Mouse (Mus musculus): ENCODE measurements at regions not wholly inside any gene's neighbourhood (a gene's known extent, or its start where the extent isn't known, plus 50 kb on each side); places are given as distances from the start of the nearest gene placed in this dataset.

- no peak for DNase-seq (ENCODE audit: low read depth, low spot score)
Measured at GRCm38 (mm10) chr11:19592506-19593355, 331.4 kb upstream of the Spred2 start.

DNA sequence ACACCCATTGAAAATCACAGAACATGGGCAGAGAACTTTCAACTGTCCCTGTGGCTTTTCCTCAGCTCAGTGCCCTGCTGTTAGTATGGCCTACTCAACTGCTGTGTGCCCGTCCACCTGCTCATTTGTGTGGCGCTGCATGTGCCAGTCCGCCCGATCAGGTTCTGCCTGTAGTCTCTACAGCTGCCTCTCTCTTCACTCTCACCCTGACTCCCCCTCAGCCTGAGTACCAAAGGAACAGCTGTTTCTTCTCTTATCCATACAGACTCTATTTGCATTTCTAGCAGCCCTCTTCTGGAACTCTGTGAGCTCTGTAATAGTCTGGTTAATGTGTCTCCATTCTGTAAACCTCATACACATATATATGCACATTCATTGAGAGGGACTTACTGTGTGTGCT, 329.1 kb upstream of the Spred2 start:
- no peak for DNase-seq (ENCODE audit: low read depth, low spot score)

GRCm38 (mm10) chr11:19596336-19596735, 327.8 kb upstream of the Spred2 start:
- DNase-seq (ENCODE audit: low read depth, low spot score): no peak

GRCm38 (mm10) chr11:19599433-19599832, 324.7 kb upstream of the Spred2 start:
- no peak for DNase-seq (ENCODE audit: low read depth, low spot score)

DNA sequence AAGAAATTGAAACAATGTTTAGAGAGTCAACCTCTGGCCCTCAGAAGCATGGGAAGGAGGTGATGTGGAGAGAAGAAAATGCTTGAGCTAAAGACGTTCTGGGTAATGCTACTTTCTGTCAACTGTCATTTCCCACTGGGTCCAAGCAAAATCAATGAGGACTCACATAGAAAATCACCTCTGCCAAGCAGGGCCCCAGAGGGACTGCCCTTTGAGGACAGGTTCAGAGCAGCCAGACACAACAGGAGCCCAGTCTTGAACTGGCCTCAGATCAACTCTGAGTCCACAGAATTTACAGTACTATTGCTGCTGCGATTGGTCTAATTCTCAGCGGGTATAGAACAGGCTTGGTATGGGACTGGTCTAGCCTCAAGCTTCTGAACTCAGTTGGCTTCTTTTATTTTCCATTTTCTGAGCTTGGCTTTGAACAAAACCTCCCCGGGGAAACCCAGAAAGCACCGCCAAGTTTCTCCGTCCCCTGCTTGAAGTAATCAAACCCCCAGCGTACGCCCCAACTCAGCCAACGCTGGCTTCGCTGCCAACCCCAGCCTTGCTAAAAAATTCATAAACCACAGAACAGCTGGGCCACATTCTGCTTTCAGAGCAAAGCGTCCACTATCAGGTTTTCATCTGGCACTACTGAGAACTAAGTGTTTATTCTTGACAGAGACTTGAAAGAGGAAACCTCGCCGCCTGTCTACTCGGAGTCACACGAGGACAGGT, 322.8 kb upstream of the Spred2 start:
- no peak for DNase-seq (ENCODE audit: low read depth, low spot score)

DNA sequence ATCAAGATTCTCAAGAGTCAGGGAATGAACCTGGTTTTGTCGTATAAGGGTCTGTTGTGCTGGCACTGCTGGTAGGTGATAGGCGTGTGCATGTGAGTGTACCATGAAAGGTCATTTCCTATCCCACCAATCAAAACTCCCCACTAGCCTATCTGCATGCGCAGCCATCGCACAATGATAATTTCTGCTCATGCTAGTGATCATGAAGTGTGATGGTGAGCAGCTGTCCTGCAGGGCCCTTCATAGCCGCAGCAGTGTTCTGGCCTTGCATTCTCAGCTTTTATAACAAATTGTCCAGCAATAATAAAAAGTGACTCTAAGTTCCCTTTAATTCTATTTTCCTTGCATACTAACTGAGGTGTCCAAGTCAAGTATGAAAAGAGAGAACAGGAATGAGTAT, 321.7 kb upstream of the Spred2 start:
- DNase-seq (ENCODE audit: low read depth, low spot score): no peak

DNA sequence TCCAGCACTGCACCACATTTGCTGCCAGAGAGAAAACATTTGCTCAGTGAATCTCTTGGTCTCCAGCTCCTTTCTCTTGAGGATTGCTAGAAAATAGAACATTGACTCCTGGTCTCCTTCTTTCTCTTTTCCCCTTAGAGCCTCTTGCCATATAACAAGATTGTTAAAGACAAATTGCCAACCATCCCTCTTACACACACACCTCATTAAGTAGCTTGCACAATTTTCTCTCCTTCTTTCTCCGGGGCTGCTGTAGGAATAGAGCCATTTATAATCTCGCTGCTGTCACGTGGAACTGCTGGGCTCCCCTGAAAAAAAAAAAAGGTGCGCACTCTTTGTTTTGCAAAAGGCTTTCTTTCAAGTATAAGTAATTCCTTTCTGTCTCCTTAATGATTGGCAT, 318.6 kb upstream of the Spred2 start:
- no peak for DNase-seq (ENCODE audit: low read depth, low spot score)

DNA sequence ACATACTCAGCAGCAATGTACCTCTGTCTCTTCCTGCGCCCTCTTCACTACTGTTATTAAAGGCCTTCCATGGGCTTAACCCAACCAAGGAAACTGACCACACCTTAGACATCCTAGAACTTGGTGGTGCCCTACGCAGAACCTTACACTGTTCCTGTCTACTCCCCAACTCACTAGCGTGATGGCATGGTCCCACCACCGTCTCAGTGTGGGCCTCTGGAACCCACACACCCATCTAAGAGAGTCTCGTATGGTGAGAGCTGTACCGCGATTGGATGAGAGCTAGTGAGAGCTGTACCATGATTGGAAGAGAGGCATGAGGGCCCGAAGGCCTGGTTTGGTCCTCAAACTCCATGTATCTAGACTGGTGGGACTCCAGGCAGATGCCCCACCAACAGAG, 317.2 kb upstream of the Spred2 start:
- no peak for DNase-seq (ENCODE audit: low read depth, low spot score)

GRCm38 (mm10) chr11:19607941-19608340, 316.2 kb upstream of the Spred2 start:
- no peak for DNase-seq (ENCODE audit: low read depth, low spot score)

- no peak for DNase-seq (ENCODE audit: low read depth, low spot score)
Measured at GRCm38 (mm10) chr11:19608523-19608922, 315.7 kb upstream of the Spred2 start.

DNA sequence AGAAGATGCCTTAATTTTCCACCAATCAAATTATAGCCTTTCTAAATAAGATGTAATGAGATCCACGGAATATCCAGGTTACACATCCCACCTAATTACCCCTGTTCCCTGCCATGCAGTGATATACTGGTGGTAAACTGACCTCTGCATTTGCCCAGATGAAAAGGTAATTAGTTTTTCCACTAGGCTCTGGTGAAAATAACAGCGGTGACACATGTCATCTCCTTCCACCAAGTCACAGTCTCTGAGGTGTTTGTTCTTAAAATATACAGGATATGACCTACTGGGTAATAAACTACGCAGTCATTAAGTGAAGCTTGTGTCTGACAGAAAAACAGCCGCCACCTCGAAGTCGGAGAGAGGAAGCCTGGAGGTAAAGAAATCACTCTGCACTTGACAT, 313.6 kb upstream of the Spred2 start:
- DNase-seq (ENCODE audit: low read depth, low spot score): no peak

- no peak for DNase-seq (ENCODE audit: low read depth, low spot score)
Measured at GRCm38 (mm10) chr11:19611217-19611616, 313.0 kb upstream of the Spred2 start.

DNA sequence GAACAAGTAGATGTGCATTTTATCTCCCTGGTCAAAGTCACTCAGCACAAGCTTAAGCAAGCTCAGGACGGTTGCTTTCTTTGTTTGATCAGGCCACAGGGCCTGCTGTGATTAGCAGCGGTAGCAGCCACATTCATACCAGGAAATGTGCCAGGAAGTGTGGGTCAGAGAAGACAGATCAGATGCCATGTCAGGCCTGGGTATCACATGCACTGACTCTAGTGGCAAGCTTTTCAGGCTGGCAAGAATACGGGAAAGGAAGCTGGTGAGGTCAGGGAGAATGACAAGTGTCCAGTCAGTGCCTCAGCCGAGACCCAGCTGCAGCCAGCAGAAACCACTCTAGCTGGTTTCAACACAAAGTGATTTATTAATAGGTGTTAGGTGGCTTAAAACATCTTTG, 307.7 kb upstream of the Spred2 start:
- DNase-seq (ENCODE audit: low read depth, low spot score): no peak

- DNase-seq (ENCODE audit: low read depth, low spot score): no peak
Measured at GRCm38 (mm10) chr11:19619494-19619893, 304.7 kb upstream of the Spred2 start.

DNA sequence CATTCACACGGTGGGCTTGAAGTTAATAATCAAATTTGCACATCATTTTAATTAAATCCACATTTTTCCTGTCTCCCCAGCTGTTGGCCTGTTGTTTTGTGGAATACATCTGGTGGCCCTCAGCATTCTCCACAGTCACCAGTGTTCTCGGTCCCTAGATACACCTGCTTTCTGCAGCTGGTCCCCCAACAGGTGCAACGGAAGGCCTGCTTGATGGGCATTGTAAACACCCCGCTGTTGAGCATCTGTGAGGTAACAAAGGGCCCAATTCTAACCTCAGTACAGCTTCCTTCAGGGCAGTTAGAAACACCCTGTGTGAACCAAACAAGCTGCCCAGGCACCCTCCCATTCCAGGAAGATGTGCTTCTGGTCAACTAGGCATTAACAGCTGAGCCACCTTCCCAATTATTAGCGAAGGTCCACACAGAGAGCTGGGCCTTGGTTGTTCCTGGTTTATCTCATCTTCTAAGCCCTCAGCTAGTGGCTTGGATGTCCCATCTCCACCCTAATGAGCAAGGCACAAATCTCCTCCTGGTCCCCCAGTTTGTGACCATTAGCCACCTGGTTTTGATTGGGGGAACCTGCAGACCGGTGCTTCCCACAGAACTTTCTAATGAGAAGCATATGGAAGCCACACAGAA, 293.0 kb upstream of the Spred2 start:
- no peak for DNase-seq (ENCODE audit: low read depth, low spot score)

DNA sequence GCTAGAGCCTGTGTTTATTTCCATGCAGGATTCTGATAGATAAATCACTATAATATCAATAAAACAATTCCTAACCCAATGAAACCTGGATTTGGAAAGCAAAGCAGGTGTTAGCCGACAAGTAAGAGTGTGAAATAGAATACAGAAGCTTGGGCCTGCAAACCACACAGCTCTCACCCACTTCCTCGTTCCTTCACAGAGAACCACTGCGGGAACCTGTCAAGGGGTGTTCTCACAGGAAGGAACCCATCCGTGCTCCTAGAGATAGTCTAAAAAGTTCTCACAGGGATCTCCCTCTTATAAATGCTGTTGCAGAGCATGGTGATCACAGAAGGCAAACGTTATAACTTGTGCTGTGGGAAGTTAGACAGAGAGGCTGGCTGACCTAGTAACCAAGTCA, 291.7 kb upstream of the Spred2 start:
- no peak for DNase-seq (ENCODE audit: low read depth, low spot score)

DNA sequence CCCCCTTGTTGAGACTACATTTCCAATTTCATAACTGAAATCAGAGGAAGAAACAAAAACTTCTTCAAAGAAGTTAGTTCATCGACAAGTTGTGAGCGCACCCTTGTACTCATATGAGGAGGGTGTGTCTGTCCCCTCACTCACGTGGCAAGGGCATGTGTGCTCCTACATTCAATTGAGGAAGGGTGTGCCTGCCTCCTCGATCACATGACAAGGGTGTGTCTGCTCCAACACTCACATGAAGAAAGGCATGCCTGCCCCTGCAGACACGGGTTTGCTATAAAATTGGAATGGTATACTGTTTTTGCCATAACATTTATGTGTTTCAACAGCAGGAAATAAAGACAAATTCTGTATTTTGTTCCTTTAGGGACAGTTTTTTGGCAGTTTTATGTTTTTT, 290.6 kb upstream of the Spred2 start:
- DNase-seq (ENCODE audit: low read depth, low spot score): no peak

DNA sequence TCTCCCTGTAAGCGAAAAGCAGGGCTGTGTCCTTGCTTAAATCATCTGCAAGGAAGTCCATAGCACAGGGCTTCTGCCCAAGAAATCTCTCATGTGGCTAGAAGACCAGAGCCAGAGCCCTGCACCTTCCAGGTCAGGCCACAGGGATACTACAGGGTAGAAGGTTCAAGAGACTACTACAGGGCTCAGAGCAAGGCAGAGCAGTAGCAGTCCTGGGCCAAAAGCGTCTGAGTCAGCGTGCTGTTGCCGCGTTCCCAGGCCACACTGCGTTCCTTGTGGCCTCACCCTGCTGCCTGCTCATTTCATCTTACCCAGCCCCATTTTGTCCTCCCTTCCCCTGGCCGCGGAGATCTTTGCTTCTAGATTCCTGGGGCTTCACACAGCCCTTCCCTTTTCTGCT, 283.0 kb upstream of the Spred2 start:
- DNase-seq (ENCODE audit: low read depth, low spot score): peak; percentile 9

DNA sequence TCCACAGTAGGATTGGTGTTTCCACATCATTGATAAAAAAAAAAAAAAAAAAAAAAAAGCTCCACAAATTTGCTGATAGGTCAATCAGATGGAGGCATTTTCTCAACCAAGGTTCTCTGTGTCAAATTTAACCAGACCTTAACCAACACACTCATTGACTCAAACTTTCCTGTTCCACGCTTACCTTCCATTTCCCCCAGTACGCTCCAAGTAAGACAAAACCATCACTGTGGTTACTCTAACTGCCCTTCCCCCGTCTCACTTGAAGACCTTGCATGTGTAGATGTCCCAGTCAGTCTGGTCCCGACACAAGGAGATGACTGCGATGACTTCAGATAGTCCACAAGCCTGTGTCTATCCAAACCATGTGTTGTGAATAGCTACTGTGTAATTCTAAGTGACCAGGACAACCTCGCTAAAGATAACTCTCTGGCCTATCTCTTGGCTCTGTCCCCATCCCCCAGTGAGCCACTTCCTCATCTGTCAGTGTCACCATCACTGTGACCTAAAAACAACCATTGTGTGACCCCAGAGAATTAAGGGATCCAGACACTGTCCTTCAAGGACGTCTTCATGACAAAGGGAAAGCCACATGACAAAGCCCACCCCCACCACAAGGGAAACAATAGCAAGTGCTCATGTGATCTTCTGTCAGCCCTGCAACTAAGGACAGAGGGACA, 279.9 kb upstream of the Spred2 start:
- DNase-seq (ENCODE audit: low read depth, low spot score): no peak

GRCm38 (mm10) chr11:19645106-19645505, 279.1 kb upstream of the Spred2 start:
- DNase-seq (ENCODE audit: low read depth, low spot score): peak; percentile 41

- no peak for DNase-seq (ENCODE audit: low read depth, low spot score)
Measured at GRCm38 (mm10) chr11:19651522-19651921, 272.7 kb upstream of the Spred2 start.

GRCm38 (mm10) chr11:19651929-19652328, 272.2 kb upstream of the Spred2 start:
- no peak for DNase-seq (ENCODE audit: low read depth, low spot score)
